Mouse (Mus musculus) small intestine, adult 2 months (tissue): ENCODE results near the gene Gjb3.

Source experiments
- CTCF ChIP-seq: fragments of 200-500 bp; IDR thresholded peaks from 2 replicates; pipeline ENCODE4 v1.5.1; 2012; ENCODE audit warnings: low read depth, mild to moderate bottlenecking, control low read depth, inconsistent platforms, low read length, moderate library complexity, mixed read lengths; ENCODE audit not compliant: insufficient replicate concordance, insufficient read length; ENCODE audit errors: extremely low read depth
- POLR2A ChIP-seq: fragments of 200-500 bp; IDR thresholded peaks from 2 replicates; pipeline ENCODE4 v1.6.1; 2012; ENCODE audit warnings: low read depth, mild to moderate bottlenecking, control low read depth, inconsistent platforms, low read length, moderate library complexity

GRCm38 (mm10) chr4:127341372-127341771, 10.7 kb upstream of the Gjb3 start:
- TF ChIP-seq CTCF (no peak), POLR2A (no peak)
